Mouse (Mus musculus): ENCODE results near the gene Ift57. TPM values are rescaled to one million over a fixed set of nuclear protein-coding genes. Genes with fewer than 3 reads are reported as not detected.

The Ift57 gene
- total and polyA plus RNA-seq, 2 experiments from 2014 or later: 28.5 to 61.4 TPM

- no peaks in the 10 kb centered on the region for H3K27me3 ChIP-seq (ENCODE audit: insufficient read depth, low read length)
- no peak overlapping the region for H3K4me2 ChIP-seq (ENCODE audit: low read depth)
- H3K36me3 ChIP-seq (ENCODE audit: insufficient read depth): no peaks in the 10 kb centered on the region
- ATAC-seq (peak; percentile 19; the same call in 1 of the 2 replicates), DNase-seq (peak; percentile 57)
- H3K9me3 ChIP-seq (ENCODE audit: low read length): no peaks in the 10 kb centered on the region
- no peak overlapping the region for H3K9ac ChIP-seq
- no peak overlapping the region; the same call in 1 of the 2 replicates for H3K27ac ChIP-seq (ENCODE audit: low read depth, low read length)
- WGBS: 74% methylated on average over 18 of the region's 18 CpGs
- H3K4me3 ChIP-seq (ENCODE audit: low read depth, low read length): no peak overlapping the region
- no peak for TF ChIP-seq CTCF (IDR thresholded peaks at IDR 0.05; ENCODE audit: low read depth)
- peaks cover 10% of the 10 kb centered on the region; the same call in 1 of the 2 replicates for H3K4me1 ChIP-seq (ENCODE audit: insufficient read depth)
Measured at GRCm38 (mm10) chr16:49807862-49808430, 108.9 kb downstream of the Ift57 start.

GRCm38 (mm10) chr16:49811897-49812296 is 112.9 kb downstream of the Ift57 start:
- Histone ChIP-seq H3K4me3 (ENCODE audit: low read depth, low read length) (no peak overlapping the region), H3K27me3 (ENCODE audit: insufficient read depth, low read length) (no peaks in the 10 kb centered on the region), H3K9ac (no peak overlapping the region), H3K9me3 (ENCODE audit: low read length) (no peaks in the 10 kb centered on the region), H3K4me2 (ENCODE audit: low read depth) (no peak overlapping the region), H3K36me3 (ENCODE audit: insufficient read depth) (no peaks in the 10 kb centered on the region), H3K27ac (ENCODE audit: low read depth, low read length) (no peak overlapping the region), H3K4me1 (ENCODE audit: insufficient read depth) (no peaks in the 10 kb centered on the region)
- no peak for TF ChIP-seq CTCF (IDR thresholded peaks at IDR 0.05; ENCODE audit: low read depth)
- no peak for ATAC-seq
- no peak for DNase-seq
- WGBS: 68% methylated on average over 2 of the region's 2 CpGs

DNA sequence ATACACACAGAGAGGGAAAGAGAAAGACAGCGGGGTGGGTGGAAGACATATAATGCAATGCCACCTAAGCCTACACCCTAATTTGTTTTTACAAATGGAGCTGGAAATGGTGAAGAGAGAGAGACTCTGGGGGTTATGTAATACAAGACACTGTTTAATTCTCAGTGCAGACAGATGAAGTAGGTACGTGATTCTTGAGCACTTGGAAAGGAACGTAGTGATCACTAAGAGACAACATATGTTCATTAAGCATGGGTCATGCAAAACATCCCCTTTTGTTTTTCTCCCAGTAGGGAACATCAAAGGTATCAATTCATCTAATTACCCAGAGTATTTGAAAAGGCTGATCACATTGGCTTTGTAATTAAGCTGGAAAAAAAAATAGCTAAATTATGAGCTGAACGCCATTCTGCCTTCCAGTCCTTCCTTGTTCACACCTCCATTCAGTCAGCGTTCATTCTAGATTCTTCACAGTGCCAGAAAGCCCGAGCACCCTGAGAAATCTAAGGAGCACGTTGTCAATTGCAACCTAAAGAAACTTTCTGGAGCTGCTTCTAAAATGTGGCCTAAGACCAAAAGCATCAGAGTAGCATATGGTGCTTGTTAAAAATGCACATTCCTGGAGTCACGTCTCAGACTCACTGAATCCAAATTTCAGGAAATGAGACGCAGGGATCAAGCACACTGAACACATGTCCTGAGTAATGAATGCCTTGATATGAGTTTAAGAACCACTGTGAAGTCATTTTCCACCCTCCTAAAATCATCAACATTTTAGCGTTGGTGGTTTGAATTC is 114.0 kb downstream of the Ift57 start:
- Histone ChIP-seq H3K4me3 (ENCODE audit: low read depth, low read length) (no peak overlapping the region), H3K36me3 (ENCODE audit: insufficient read depth) (no peaks in the 10 kb centered on the region), H3K4me2 (ENCODE audit: low read depth) (no peak overlapping the region), H3K27ac (ENCODE audit: low read depth, low read length) (no peak overlapping the region), H3K9ac (no peak overlapping the region), H3K27me3 (ENCODE audit: insufficient read depth, low read length) (no peaks in the 10 kb centered on the region), H3K4me1 (ENCODE audit: insufficient read depth) (no peaks in the 10 kb centered on the region), H3K9me3 (ENCODE audit: low read length) (no peaks in the 10 kb centered on the region)
- no peak for TF ChIP-seq CTCF (IDR thresholded peaks at IDR 0.05; ENCODE audit: low read depth)
- DNase-seq (peak; percentile 17), ATAC-seq (peak; percentile 29; the same call in 1 of the 2 replicates)
- WGBS: 45% methylated on average over 10 of the region's 10 CpGs

GRCm38 (mm10) chr16:49814419-49814818 is 115.4 kb downstream of the Ift57 start:
- Histone ChIP-seq H3K4me3 (ENCODE audit: low read depth, low read length) (no peak overlapping the region), H3K36me3 (ENCODE audit: insufficient read depth) (no peaks in the 10 kb centered on the region), H3K27ac (ENCODE audit: low read depth, low read length) (no peak overlapping the region), H3K4me1 (ENCODE audit: insufficient read depth) (no peaks in the 10 kb centered on the region), H3K9ac (no peak overlapping the region), H3K27me3 (ENCODE audit: insufficient read depth, low read length) (no peaks in the 10 kb centered on the region), H3K4me2 (ENCODE audit: low read depth) (no peak overlapping the region), H3K9me3 (ENCODE audit: low read length) (no peaks in the 10 kb centered on the region)
- ATAC-seq (no peak), DNase-seq (no peak)
- WGBS: 81% methylated on average over 4 of the region's 4 CpGs
- TF ChIP-seq CTCF (IDR thresholded peaks at IDR 0.05; ENCODE audit: low read depth): no peak

Other genes starting within 250 kb of the Ift57 start
- gene Cd47, start 101.3 kb downstream of the Ift57 start, total RNA-seq (2014; rRNA removed): 46.4 and 47.3 TPM in 2 replicates
- 135 and 210 TPM in 2 replicates for gene Cd47, start 101.3 kb downstream of the Ift57 start, polyA plus RNA-seq (2015; fragmentation: Nextera tagmentation; extraction: Ambion mirVana)

Measured in forebrain, postnatal 0 days (tissue).